Mouse (Mus musculus) kidney, adult 2 months (tissue): Measurements from ENCODE around the gene Odf2. TPM values are rescaled to one million over a fixed set of nuclear protein-coding genes. Genes with fewer than 3 reads are reported as not detected.
A peak's percentile ranks its signal among the peaks of the same experiment; 100 is the strongest.

Experiments
- DNase-seq: peaks from one replicate; pipeline ENCODE4 v3.0.0; 2021
- H3K27ac ChIP-seq: fragments of 200-500 bp; 2 replicates; pipeline ENCODE4 v1.5.1; 2012; ENCODE audit warnings: low read depth, low read length, control low read depth, inconsistent platforms; ENCODE audit not compliant: insufficient read depth
- H3K27me3 ChIP-seq: fragments of 200-500 bp; replicated peaks from 2 replicates; pipeline ENCODE4 v1.6.1; 2012; ENCODE audit warnings: mild to moderate bottlenecking, moderate library complexity, low read length, inconsistent platforms; ENCODE audit not compliant: control insufficient read depth, insufficient read depth
- H3K36me3 ChIP-seq: fragments of 200-500 bp; 2 replicates; pipeline ENCODE4 v1.6.1; 2012; ENCODE audit warnings: mild to moderate bottlenecking, moderate library complexity, low read length, inconsistent platforms; ENCODE audit not compliant: control insufficient read depth, insufficient read depth
- H3K4me1 ChIP-seq: fragments of 200-500 bp; 2 replicates; pipeline ENCODE4 v1.6.1; 2011; ENCODE audit warnings: low read length; ENCODE audit not compliant: control insufficient read depth, insufficient read depth
- H3K4me3 ChIP-seq: fragments of 200-500 bp; 2 replicates; pipeline ENCODE4 v1.5.1; 2011; ENCODE audit warnings: mild to moderate bottlenecking, low read depth, low read length, control low read depth; ENCODE audit not compliant: insufficient read depth
- CTCF ChIP-seq: fragments of 200-500 bp; conservative IDR thresholded peaks from 2 replicates; pipeline ENCODE4 v1.5.1; 2011; ENCODE audit warnings: low read depth, mild to moderate bottlenecking, control low read depth, low read length, moderate library complexity, mixed read lengths; ENCODE audit not compliant: insufficient read depth, insufficient read length
- POLR2A ChIP-seq: fragments of 200-500 bp; IDR thresholded peaks from one replicate; pipeline ENCODE4 v1.6.1; 2011; ENCODE audit warnings: low read depth, low read length, control low read depth
- WGBS: fragments of 180-500 bp; shearing (Covaris S2); methylation state at CpG from one replicate; pipeline ENCODE4 v1.1.7; 2018; 5-methylcytosine and 5-hydroxymethylcytosine counted together
- polyA plus RNA-seq: library from polyadenylated mRNA; depleted of rRNA; stranded (reverse); fragments of >200 nt; gene quantifications from 2 replicates; pipeline ENCODE4 v1.2.3, GENCODE M21; 2012

Odf2 gene
- polyA plus RNA-seq, 1 experiment, result 17.6 TPM

DNA sequence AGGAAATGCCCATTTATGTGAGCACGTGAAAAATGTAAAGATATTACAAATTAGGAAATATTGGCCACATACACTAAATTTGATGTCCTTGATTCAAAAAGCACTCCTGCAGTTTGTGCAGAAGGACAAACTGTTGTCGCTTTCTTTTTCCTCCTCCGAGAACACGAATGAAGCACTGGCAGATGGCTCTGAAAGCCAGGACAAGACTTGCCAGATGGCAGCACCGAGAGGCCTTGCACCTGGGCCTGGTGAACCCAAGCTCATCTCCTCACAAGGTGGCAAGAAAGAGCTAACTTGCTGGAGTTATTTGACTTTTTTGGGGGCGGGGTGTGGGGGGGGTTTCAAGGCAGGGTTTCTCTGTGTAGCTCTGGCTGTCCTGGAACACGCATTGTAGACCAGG lies 51.8 kb downstream of the Odf2 start:
- no peak for DNase-seq
- 95% methylated on average over 7 of the region's 7 CpGs for WGBS
- Histone ChIP-seq H3K4me3 (no peak overlapping the region), H3K27ac (no peak overlapping the region), H3K4me1 (peaks cover 11% of the 10 kb centered on the region), H3K27me3 (no peaks in the 10 kb centered on the region), H3K36me3 (peaks cover 3% of the 10 kb centered on the region)
- TF ChIP-seq POLR2A (no peak), CTCF (no peak)

DNA sequence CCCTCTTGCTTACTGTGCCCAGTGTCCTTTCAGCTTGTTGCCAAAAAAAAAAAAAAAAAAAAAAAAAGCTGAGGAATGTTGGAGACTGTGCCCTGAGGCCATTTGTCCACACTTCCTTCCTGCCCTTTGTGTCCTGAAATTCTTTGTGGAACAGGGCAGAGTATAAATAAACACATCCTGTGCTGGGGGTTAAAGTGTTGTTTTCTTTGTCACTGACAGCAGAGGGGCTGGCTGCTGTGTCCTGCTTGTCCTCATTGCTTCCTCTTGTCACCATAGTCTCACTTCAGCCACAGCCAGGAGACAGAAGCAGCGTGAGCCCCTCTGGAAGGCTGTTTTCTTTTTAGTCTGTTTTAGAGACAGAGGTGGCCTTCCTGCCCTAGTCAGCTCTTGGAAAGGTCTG lies 55.7 kb downstream of the Odf2 start:
- Histone ChIP-seq H3K27ac (peak overlapping the region; percentile 98), H3K4me1 (peaks cover 7% of the 10 kb centered on the region), H3K36me3 (peaks cover 4% of the 10 kb centered on the region; the same call in 1 of the 2 replicates), H3K4me3 (no peak overlapping the region), H3K27me3 (no peaks in the 10 kb centered on the region)
- TF ChIP-seq POLR2A, result no peak
- TF ChIP-seq CTCF, result no peak
- WGBS, result 13% methylated on average over 1 of the region's 1 CpGs
- peak; percentile 91 for DNase-seq

DNA sequence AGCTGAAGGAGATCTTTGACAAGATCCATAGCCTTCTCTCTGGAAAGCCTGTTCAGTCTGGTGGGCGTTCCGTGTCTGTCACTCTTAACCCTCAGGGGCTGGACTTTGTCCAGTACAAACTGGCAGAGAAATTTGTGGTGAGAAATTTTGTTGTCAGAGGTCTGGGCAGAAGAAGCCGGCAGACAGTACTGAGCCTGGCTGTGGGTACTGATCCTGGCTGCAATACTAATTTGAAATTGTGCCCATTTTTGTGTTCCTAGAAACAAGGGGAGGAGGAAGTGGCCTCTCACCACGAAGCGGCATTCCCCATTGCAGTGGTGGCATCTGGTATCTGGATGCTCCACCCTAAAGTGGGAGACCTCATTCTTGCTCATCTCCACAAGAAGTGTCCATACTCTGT lies 59.9 kb downstream of the Odf2 start:
- 68% methylated on average over 5 of the region's 5 CpGs for WGBS
- Histone ChIP-seq H3K36me3 (peaks cover 17% of the 10 kb centered on the region), H3K27me3 (no peaks in the 10 kb centered on the region), H3K4me3 (no peak overlapping the region), H3K27ac (no peak overlapping the region), H3K4me1 (peaks cover 7% of the 10 kb centered on the region)
- DNase-seq, result peak; percentile 40
- no peak for TF ChIP-seq CTCF
- TF ChIP-seq POLR2A, result no peak

DNA sequence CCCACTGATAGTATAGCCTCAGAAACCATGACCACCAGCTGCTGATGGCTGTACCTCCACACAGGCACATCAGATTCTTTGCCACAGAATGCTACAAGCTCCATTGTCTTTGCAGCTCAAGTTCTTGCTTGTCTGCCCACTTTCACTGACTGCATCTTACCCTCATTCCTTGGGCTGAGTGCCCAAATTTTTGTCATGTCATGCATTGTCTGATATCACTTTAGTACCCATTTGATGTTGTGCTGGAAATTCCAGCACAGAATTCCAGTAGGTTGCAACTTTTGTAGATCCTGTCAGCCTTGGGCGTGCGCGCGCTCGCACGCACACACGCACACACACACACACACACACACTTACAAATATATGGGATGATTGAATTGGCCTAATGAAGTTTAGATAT lies 72.2 kb downstream of the Odf2 start:
- Histone ChIP-seq H3K4me3 (no peak overlapping the region), H3K4me1 (peaks cover 17% of the 10 kb centered on the region), H3K27me3 (no peaks in the 10 kb centered on the region), H3K36me3 (peaks cover 2% of the 10 kb centered on the region; the same call in 1 of the 2 replicates), H3K27ac (no peak overlapping the region)
- DNase-seq, result no peak
- TF ChIP-seq POLR2A (no peak), CTCF (no peak)
- 97% methylated on average over 7 of the region's 7 CpGs for WGBS

DNA sequence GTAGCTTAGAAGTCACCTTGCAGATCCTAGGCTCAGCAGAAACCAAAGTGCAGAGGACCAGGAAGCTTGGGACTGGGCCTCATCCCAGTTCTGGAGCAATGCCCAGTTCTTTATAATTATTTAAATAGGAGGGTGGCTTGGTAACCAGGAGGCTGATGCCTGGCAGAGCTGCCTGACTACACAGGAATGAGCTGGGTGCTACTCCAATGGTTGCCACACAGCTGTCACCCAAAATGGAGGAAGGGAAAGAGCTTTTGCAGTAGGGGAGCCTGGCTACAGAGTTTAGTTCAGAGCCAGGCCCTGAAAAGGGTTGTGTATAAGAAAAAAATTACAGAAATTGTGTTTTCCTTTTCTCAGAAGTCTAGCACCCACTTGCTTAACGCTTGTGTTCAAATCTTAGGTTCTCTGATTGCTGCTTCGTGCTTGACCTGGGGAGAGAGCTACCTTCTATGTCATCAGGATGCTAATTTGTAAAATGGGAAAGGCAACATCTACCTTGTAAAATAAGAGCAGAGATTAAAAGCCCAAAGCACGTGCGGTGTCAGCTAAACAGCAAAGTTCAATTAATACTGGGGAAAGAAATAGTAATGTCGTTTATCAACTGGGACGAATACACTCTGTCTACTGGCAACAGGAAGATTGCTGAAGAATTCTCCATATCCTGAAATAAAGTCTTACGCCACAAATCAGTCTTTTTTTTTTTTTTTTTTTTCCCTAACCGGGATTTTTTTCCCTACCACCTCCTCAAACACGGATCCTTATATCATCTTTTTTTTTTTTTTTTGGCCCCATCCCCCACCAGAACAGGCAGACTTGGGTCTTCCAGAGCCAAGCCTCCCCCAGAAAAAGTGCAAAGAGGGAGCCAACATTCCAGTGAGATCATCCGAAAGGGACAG lies 75.6 kb downstream of the Odf2 start:
- WGBS, result 6% methylated on average over 10 of the region's 10 CpGs
- DNase-seq, result peak; percentile 90
- H3K4me1 ChIP-seq, result peaks cover 30% of the 10 kb centered on the region
- H3K36me3 ChIP-seq, result peaks cover 2% of the 10 kb centered on the region; the same call in 1 of the 2 replicates
- TF ChIP-seq POLR2A (no peak), CTCF (no peak)
- H3K27ac ChIP-seq, result peak overlapping the region; percentile 67
- H3K27me3 ChIP-seq, result no peaks in the 10 kb centered on the region
- H3K4me3 ChIP-seq, result peak overlapping the region; percentile 84

DNA sequence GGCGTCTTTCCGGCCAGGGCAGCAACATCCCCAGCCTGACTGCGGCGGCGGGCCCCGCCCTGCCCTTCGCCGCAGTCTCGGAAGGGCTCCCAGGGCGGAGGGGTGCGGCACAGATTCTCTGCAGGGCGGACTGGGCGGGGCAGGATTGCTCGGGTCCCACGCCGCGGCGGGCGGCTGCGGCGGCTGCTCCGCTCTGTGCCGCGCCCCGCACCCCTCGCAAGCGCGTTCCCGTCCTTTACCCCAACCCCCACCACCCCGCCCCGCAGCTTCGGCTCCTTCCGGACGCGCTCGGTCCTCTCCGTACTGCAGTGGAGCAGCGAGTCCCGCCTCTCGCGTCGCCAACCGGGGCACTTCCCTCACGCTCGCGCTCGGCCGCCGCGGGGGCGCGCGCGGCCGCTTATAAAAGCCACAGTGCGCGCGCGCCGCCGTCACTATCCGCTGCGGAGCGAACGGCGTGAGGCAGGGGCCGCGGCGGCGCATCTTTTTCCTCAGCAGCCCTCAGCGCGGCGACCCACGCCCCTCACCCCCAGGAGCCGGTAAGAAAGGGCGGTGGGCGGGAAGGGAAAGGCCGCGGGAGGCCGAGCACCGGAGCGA lies 76.3 kb downstream of the Odf2 start, which contains the start of gene Sptan1:
Gene Sptan1 (plus strand): TSS at position 311 of the 594 bp plus-strand sequence.
- WGBS, result under 1% methylated on average over 82 of the region's 82 CpGs
- DNase-seq, result peak; percentile 97
- Histone ChIP-seq H3K4me1 (peaks cover 38% of the 10 kb centered on the region), H3K27me3 (no peaks in the 10 kb centered on the region), H3K36me3 (peaks cover 2% of the 10 kb centered on the region; the same call in 1 of the 2 replicates), H3K27ac (peak within 1 kb of the TSS; percentile 96), H3K4me3 (peak within 1 kb of the TSS; percentile 84)
- TF ChIP-seq CTCF (no peak), POLR2A (peak; percentile 73)

- Histone ChIP-seq H3K27me3 (no peaks in the 10 kb centered on the region), H3K36me3 (peaks cover 3% of the 10 kb centered on the region; the same call in 1 of the 2 replicates), H3K27ac (peak overlapping the region; percentile 96), H3K4me3 (peak overlapping the region; percentile 84), H3K4me1 (peaks cover 41% of the 10 kb centered on the region)
- WGBS, result 1% methylated on average over 40 of the region's 41 CpGs
- TF ChIP-seq CTCF (no peak), POLR2A (no peak)
- peak; percentile 50 for DNase-seq
Measured at GRCm38 (mm10) chr2:29965906-29966305, 76.9 kb downstream of the Odf2 start.
